Mouse (Mus musculus) neural tube, embryonic 11.5 days (tissue): Measurements from ENCODE around the gene Msmp. TPM values are rescaled to one million over a fixed set of nuclear protein-coding genes. Genes with fewer than 3 reads are reported as not detected.

Source experiments
- ATAC-seq: fragments of 200-750 bp; cut with Nextera tagmentation; 2 replicates; pipeline ENCODE4 v1.8.0; 2017; ENCODE audit warnings: moderate number of reproducible peaks, mild to moderate bottlenecking, moderate TSS enrichment, moderate library complexity; ENCODE audit not compliant: insufficient read depth, low FRiP score, low TSS enrichment
- DNase-seq: peaks from one replicate; pipeline ENCODE4 v3.0.0-alpha.2; 2015; ENCODE audit warnings: low spot score
- H3K27ac ChIP-seq: fragments of 300-500 bp; sonication (generic); 2 replicates; pipeline ENCODE4 v1.5.1; 2014; ENCODE audit warnings: low read depth, mild to moderate bottlenecking, low read length
- H3K27me3 ChIP-seq: fragments of 300-500 bp; sonication (generic); 2 replicates; pipeline ENCODE4 v1.6.1; 2014; ENCODE audit warnings: mild to moderate bottlenecking, low read length, mixed read lengths; ENCODE audit not compliant: control insufficient read depth, insufficient read depth
- H3K36me3 ChIP-seq: fragments of 300-500 bp; sonication (generic); 2 replicates; pipeline ENCODE4 v1.6.1; 2014; ENCODE audit warnings: mild to moderate bottlenecking, low read length, moderate library complexity, mixed read lengths; ENCODE audit not compliant: control insufficient read depth, insufficient read depth
- H3K4me1 ChIP-seq: fragments of 300-500 bp; sonication (generic); 2 replicates; pipeline ENCODE4 v1.6.1; 2014; ENCODE audit warnings: low read length, mixed read lengths; ENCODE audit not compliant: control insufficient read depth, insufficient read depth
- H3K4me2 ChIP-seq: fragments of 300-500 bp; sonication (generic); 2 replicates; pipeline ENCODE4 v1.6.1; 2014; ENCODE audit warnings: low read depth, mild to moderate bottlenecking, moderate library complexity
- H3K4me3 ChIP-seq: fragments of 300-500 bp; sonication (generic); 2 replicates; pipeline ENCODE4 v1.5.1; 2014; ENCODE audit warnings: low read depth, low read length
- H3K9ac ChIP-seq: fragments of 300-500 bp; sonication (generic); 2 replicates; pipeline ENCODE4 v1.6.1; 2014; ENCODE audit warnings: mild to moderate bottlenecking, low read length
- H3K9me3 ChIP-seq: fragments of 300-500 bp; sonication (generic); 2 replicates; pipeline ENCODE4 v1.6.1; 2016; ENCODE audit warnings: low read length; ENCODE audit not compliant: control insufficient read depth
- WGBS: fragments of 180-500 bp; shearing (Covaris S2); extraction: QIAGEN DNeasy Blood & Tissue Kit; methylation state at CpG from one replicate; pipeline ENCODE4 v1.1.7; 2014; 5-methylcytosine and 5-hydroxymethylcytosine counted together
- polyA plus RNA-seq: library from polyadenylated mRNA; unstranded; fragments of >200 nt; fragmentation: Nextera tagmentation; extraction: Ambion mirVana; gene quantifications from 2 replicates; pipeline ENCODE4 v1.2.1, GENCODE M21; 2014

Gene Msmp
- polyA plus RNA-seq, 1 experiment from 2014 or later: 2.4 TPM

- Histone ChIP-seq H3K9ac (no peak overlapping the region), H3K4me2 (no peak overlapping the region), H3K4me1 (peaks cover 9% of the 10 kb centered on the region), H3K4me3 (no peak overlapping the region), H3K9me3 (no peaks in the 10 kb centered on the region), H3K27ac (no peak overlapping the region), H3K36me3 (peaks cover 6% of the 10 kb centered on the region), H3K27me3 (no peaks in the 10 kb centered on the region)
- DNase-seq: no peak
- ATAC-seq: no peak
- 63% methylated on average over 7 of the region's 7 CpGs for WGBS
Measured at GRCm38 (mm10) chr4:43583421-43583820, 873 bp downstream of the Msmp start.

GRCm38 (mm10) chr4:43582241-43582640 is 2.1 kb downstream of the Msmp start:
- H3K4me3 ChIP-seq: no peak overlapping the region
- no peak overlapping the region for H3K9ac ChIP-seq
- no peak overlapping the region for H3K27ac ChIP-seq
- H3K4me2 ChIP-seq: no peak overlapping the region
- no peaks in the 10 kb centered on the region for H3K27me3 ChIP-seq
- no peak for ATAC-seq
- peaks cover 6% of the 10 kb centered on the region for H3K36me3 ChIP-seq
- H3K9me3 ChIP-seq: no peaks in the 10 kb centered on the region
- H3K4me1 ChIP-seq: peaks cover 19% of the 10 kb centered on the region
- 88% methylated on average over 5 of the region's 5 CpGs for WGBS
- no peak for DNase-seq

- Histone ChIP-seq H3K27ac (no peak overlapping the region), H3K4me3 (no peak overlapping the region), H3K27me3 (no peaks in the 10 kb centered on the region), H3K36me3 (peaks cover 6% of the 10 kb centered on the region), H3K9ac (no peak overlapping the region), H3K4me1 (peaks cover 27% of the 10 kb centered on the region), H3K9me3 (no peaks in the 10 kb centered on the region), H3K4me2 (no peak overlapping the region)
- DNase-seq: no peak
- ATAC-seq: no peak
- 97% methylated on average over 12 of the region's 12 CpGs for WGBS
Measured at GRCm38 (mm10) chr4:43581381-43581780, 2.9 kb downstream of the Msmp start.

- no peak overlapping the region for H3K9ac ChIP-seq
- no peak overlapping the region for H3K27ac ChIP-seq
- H3K36me3 ChIP-seq: peaks cover 6% of the 10 kb centered on the region
- no peaks in the 10 kb centered on the region for H3K27me3 ChIP-seq
- DNase-seq: no peak
- peaks cover 27% of the 10 kb centered on the region for H3K4me1 ChIP-seq
- no peak overlapping the region for H3K4me2 ChIP-seq
- no peak overlapping the region for H3K4me3 ChIP-seq
- H3K9me3 ChIP-seq: no peaks in the 10 kb centered on the region
- 95% methylated on average over 5 of the region's 5 CpGs for WGBS
- ATAC-seq: no peak
Measured at GRCm38 (mm10) chr4:43580721-43581120, 3.6 kb downstream of the Msmp start.

- no peak for DNase-seq
- WGBS: 84% methylated on average over 6 of the region's 6 CpGs
- no peak for ATAC-seq
- peak overlapping the region; percentile 86 for H3K4me2 ChIP-seq
- peaks cover 31% of the 10 kb centered on the region for H3K4me1 ChIP-seq
- H3K9ac ChIP-seq: peak overlapping the region; percentile 88
- peak overlapping the region; percentile 91 for H3K4me3 ChIP-seq
- H3K9me3 ChIP-seq: no peaks in the 10 kb centered on the region
- H3K36me3 ChIP-seq: peaks cover 6% of the 10 kb centered on the region
- H3K27me3 ChIP-seq: no peaks in the 10 kb centered on the region
- no peak overlapping the region for H3K27ac ChIP-seq
Measured at GRCm38 (mm10) chr4:43579731-43580130, 4.6 kb downstream of the Msmp start.

GRCm38 (mm10) chr4:43579256-43579655 is 5.0 kb downstream of the Msmp start:
- H3K36me3 ChIP-seq: peaks cover 5% of the 10 kb centered on the region
- peak overlapping the region; percentile 86 for H3K4me2 ChIP-seq
- H3K4me3 ChIP-seq: peak overlapping the region; percentile 91
- H3K27ac ChIP-seq: no peak overlapping the region
- 8% methylated on average over 10 of the region's 10 CpGs for WGBS
- H3K27me3 ChIP-seq: no peaks in the 10 kb centered on the region
- H3K9ac ChIP-seq: peak overlapping the region; percentile 88
- H3K9me3 ChIP-seq: no peaks in the 10 kb centered on the region
- peaks cover 29% of the 10 kb centered on the region for H3K4me1 ChIP-seq
- DNase-seq (no peak), ATAC-seq (no peak)

- Histone ChIP-seq H3K9me3 (no peaks in the 10 kb centered on the region), H3K27me3 (no peaks in the 10 kb centered on the region), H3K4me1 (peaks cover 27% of the 10 kb centered on the region), H3K4me3 (peak within 1 kb of the TSS; percentile 91), H3K4me2 (peak within 1 kb of the TSS; percentile 86), H3K9ac (peak within 1 kb of the TSS; percentile 88), H3K27ac (peak within 1 kb of the TSS; percentile 67), H3K36me3 (peaks cover 9% of the 10 kb centered on the region)
- DNase-seq (peak; percentile 83), ATAC-seq (peak; percentile 86)
- under 1% methylated on average over 69 of the region's 76 CpGs for WGBS
Measured at GRCm38 (mm10) chr4:43578376-43579204, 5.7 kb downstream of the Msmp start, which contains the start of the genes Rgp1 and Gba2. TSS of gene Rgp1 (plus strand) at chr4:43578715. TSS of gene Gba2 (minus strand) at chr4:43578873.

- Histone ChIP-seq H3K36me3 (peaks cover 10% of the 10 kb centered on the region), H3K4me3 (peak overlapping the region; percentile 91), H3K9ac (peak overlapping the region; percentile 88), H3K27me3 (no peaks in the 10 kb centered on the region), H3K27ac (no peak overlapping the region), H3K9me3 (no peaks in the 10 kb centered on the region), H3K4me1 (peaks cover 27% of the 10 kb centered on the region), H3K4me2 (peak overlapping the region; percentile 86)
- no peak for DNase-seq
- WGBS: 51% methylated on average over 8 of the region's 8 CpGs
- ATAC-seq: no peak
Measured at GRCm38 (mm10) chr4:43577237-43577881, 6.9 kb downstream of the Msmp start.
